Mouse (Mus musculus): ENCODE data around the gene Ccdc6.

The Ccdc6 gene

GRCm38 (mm10) chr10:70096366-70097188 is at the start of gene Ccdc6:
Gene Ccdc6 (plus strand): TSS chr10:70097121.
- in situ Hi-C loops (cut with MseI, MboI) = no loop called here

GRCm38 (mm10) chr10:70049771-70050170 is 47.1 kb upstream of the Ccdc6 start:
- in situ Hi-C loops (cut with MseI, MboI) = no loop called here

- in situ Hi-C loops (cut with MseI, MboI) = no loop called here
Observed at GRCm38 (mm10) chr10:70055291-70055690, 41.6 kb upstream of the Ccdc6 start.

GRCm38 (mm10) chr10:70057064-70057463 is 39.9 kb upstream of the Ccdc6 start:
- in situ Hi-C loops (cut with MseI, MboI) = no loop called here

GRCm38 (mm10) chr10:70060021-70060688 is 36.8 kb upstream of the Ccdc6 start:
- in situ Hi-C loops (cut with MseI, MboI) = no loop called here

GRCm38 (mm10) chr10:70060689-70061081 is 36.2 kb upstream of the Ccdc6 start:
- in situ Hi-C loops (cut with MseI, MboI) = no loop called here

- in situ Hi-C loops (cut with MseI, MboI) = no loop called here
Observed at GRCm38 (mm10) chr10:70063881-70064555, 32.9 kb upstream of the Ccdc6 start.

GRCm38 (mm10) chr10:70065191-70065590 is 31.7 kb upstream of the Ccdc6 start:
- in situ Hi-C loops (cut with MseI, MboI) = no loop called here

GRCm38 (mm10) chr10:70066497-70067168 is 30.3 kb upstream of the Ccdc6 start:
- in situ Hi-C loops (cut with MseI, MboI) = no loop called here

- in situ Hi-C loops (cut with MseI, MboI) = no loop called here
Observed at GRCm38 (mm10) chr10:70067169-70068115, 29.5 kb upstream of the Ccdc6 start.

GRCm38 (mm10) chr10:70069321-70069720 is 27.6 kb upstream of the Ccdc6 start:
- in situ Hi-C loops (cut with MseI, MboI) = no loop called here

GRCm38 (mm10) chr10:70071334-70071733 is 25.6 kb upstream of the Ccdc6 start:
- in situ Hi-C loops (cut with MseI, MboI) = no loop called here

GRCm38 (mm10) chr10:70077452-70077851 is 19.5 kb upstream of the Ccdc6 start:
- in situ Hi-C loops (cut with MseI, MboI) = no loop called here

GRCm38 (mm10) chr10:70080908-70081307 is 16.0 kb upstream of the Ccdc6 start:
- in situ Hi-C loops (cut with MseI, MboI) = no loop called here

GRCm38 (mm10) chr10:70081564-70082175 is 15.3 kb upstream of the Ccdc6 start:
- in situ Hi-C loops (cut with MseI, MboI) = no loop called here

GRCm38 (mm10) chr10:70083241-70083640 is 13.7 kb upstream of the Ccdc6 start:
- in situ Hi-C loops (cut with MseI, MboI) = no loop called here

GRCm38 (mm10) chr10:70085256-70085961 is 11.5 kb upstream of the Ccdc6 start:
- in situ Hi-C loops (cut with MseI, MboI) = no loop called here

GRCm38 (mm10) chr10:70088788-70089187 is 8.1 kb upstream of the Ccdc6 start:
- in situ Hi-C loops (cut with MseI, MboI) = no loop called here

GRCm38 (mm10) chr10:70091876-70092462 is 5.0 kb upstream of the Ccdc6 start:
- in situ Hi-C loops (cut with MseI, MboI) = no loop called here
